Mouse (Mus musculus) large intestine, adult 2 months (tissue): Measurements from ENCODE around the gene Kbtbd4. TPM values are rescaled to one million over a fixed set of nuclear protein-coding genes. Genes with fewer than 3 reads are reported as not detected.
"Not testable (repeated sequence)": the region's sequence is repeated elsewhere in the genome, so short reads cannot be mapped to it uniquely, and the experiment has no call there.

Experiments
- DNase-seq: peaks from one replicate; pipeline ENCODE4 v3.0.0-alpha.2; 2012; ENCODE audit warnings: low read depth, low spot score
- WGBS: fragments of 180-500 bp; shearing (Covaris S2); methylation state at CpG from one replicate; pipeline ENCODE4 v1.1.7; 2018; 5-methylcytosine and 5-hydroxymethylcytosine counted together
- polyA plus RNA-seq: library from polyadenylated mRNA; depleted of rRNA; stranded (reverse); fragments of >200 nt; gene quantifications from 2 replicates; pipeline ENCODE4 v1.2.3, GENCODE M21; 2012; rRNA removed

Kbtbd4 gene
- polyA plus RNA-seq = 9.6 and 11.8 TPM in 2 replicates

DNA sequence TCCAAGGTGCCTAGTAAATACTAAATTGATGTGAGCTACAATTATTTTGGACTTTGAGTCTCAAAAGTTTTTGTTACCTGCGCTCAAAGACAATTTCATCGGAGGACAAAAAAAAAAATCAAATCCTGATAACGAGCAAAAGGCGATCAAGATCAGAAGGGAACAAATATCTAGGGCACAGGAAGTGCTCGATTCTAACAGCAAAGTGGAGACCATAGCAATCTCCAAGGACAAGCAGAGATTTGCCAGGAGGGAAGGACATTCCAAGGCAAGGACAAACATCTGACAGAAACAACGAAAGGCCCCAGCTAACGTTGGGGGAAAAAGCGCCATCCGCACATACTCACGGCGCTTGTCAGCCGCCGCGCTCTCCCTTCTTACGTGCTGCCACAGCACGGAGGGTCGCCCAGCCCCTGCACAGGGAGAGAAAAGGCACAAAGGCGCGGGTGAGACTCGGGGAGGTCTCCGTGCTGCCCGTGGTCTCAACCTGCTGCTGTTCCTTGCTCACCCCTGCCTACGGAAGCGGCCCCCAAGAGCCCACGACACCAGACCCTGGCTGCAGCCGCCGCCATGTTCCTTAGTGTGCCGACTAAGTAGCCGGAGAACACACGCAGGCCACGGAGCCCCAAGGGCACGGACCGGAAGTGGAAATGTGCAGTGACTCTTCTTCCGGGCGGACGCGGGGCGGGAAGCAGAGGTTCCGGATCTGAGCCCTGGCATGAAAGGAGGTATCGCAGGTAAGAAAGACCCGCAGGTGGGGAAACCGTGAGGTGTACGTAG lies at the start of gene Kbtbd4, which contains the start of gene Ndufs3:
Gene Kbtbd4 (plus strand): TSS at position 665 of the 780 bp plus-strand sequence.
Gene Ndufs3 (minus strand): TSS at position 752 of the 780 bp plus-strand sequence.
- no peak for DNase-seq
- under 1% methylated on average over 43 of the region's 43 CpGs for WGBS

DNA sequence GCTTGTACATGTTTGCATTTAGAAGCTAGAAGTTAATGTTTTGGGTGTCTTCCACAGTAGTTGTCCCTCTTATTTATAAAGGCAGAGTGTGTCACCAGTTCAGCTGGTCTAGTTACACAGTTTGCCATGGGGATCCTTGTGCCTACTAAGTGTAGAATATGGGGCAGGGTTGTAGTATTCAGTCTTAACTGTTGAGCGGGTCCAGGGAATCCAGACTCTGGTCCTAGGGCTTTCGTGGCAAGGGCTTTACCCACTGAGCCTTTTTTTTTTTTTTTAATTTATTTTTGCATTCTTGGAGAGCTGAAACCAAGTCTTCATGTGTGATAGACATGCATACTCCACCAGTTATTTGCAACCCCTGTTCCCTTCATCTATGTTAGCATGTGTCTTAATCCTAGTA lies 43.1 kb upstream of the Kbtbd4 start:
- 97% methylated on average over 2 of the region's 2 CpGs for WGBS
- no peak for DNase-seq

DNA sequence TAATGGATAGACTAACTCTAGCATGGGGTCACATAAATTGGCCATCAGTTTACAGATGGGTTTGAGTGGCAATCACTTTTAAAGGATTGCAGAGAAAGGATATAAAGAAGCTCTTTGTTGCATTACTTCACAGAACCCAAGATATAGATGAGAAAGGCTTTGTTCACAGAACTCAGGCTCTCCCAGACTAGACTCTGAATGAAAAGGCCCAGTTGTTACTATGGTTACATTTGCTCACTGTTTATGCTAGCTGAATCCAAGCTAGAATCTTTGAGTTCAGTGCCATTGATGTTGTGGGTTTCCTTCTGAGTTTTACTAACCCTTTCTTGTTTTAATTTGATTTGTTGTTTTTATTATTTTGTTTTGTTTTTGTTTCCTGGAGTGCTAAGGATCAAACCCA lies 40.4 kb upstream of the Kbtbd4 start:
- no peak for DNase-seq

DNA sequence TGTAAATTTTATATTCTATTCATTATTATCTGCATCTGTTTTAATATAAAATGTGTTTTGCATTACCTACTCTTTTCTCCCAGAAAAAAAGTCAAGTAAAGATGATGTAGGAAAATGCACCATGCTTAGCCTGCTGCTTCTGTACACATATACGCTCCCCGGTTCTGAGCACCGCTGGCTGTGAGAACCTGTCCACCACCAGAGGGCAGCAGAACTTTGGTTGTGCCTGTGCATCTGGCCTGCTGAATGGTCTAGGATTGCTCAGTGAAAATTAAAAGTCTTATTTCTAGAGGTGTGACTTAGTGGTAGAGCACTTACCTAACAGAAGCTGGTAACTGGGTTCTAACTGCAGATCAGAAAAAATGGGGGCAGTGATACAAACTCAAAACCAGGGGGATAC lies 38.0 kb upstream of the Kbtbd4 start:
- no peak for DNase-seq
- 10% methylated on average over 3 of the region's 3 CpGs for WGBS

DNA sequence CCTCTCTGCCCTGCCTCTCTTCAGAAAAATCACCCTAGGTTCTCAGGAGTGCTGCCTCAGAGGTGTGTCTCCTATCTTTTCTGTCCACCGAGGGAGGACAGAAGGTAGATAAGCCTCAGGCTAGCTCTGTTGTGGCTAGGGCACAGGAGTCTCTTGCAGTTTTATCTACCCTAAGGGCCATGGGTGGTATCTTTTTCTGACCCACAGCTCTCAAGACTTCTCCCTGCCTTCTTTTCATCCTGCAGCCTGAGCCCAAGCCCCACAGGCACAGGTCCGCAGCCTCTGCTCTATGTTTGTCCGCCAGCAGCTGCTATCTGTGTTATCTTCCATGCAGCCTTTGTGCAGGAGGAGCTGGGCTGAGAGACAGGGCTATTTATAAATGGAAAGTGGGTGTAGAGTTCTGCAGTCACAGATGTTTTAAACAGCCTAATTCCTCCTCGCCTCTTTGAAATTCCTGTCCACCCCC lies 34.4 kb upstream of the Kbtbd4 start:
- WGBS = 38% methylated on average over 4 of the region's 4 CpGs
- DNase-seq = no peak

DNA sequence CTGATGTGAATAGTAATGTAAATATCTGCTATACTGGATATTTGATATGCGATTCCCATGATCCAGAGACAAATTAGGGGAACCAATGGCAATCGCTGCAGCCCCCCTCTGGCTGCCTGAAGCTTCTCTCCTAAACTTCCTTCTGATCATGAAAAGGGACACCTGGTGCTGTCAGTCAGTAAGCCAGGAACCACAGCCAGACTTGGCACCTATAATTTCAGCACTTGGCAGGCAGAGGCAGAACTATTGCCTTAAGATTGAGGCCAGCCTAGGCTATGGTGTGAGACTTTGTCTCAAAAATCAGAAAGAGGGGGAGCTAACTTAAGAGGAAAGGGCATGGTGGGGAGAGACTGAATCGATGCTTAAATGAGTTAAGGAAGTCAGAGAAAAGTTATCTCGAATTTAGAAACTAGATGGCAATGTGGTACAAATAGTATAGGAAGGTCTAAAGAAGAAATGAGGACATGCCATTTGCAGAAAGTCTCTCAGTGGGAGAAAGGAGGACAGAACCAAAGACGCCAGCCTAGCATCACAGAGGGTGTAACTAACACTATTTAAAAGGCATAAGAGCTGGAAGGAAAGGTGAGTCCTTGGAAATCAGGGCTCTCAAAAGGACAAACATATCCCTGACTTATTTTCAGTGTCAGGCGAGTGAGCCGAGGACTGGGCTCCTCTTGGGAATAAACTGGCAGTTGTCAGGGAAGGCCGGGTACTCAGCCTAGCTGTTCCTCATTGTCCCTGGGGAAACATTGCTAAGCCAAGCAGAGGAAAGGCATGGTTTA lies 33.2 kb upstream of the Kbtbd4 start:
- 69% methylated on average over 8 of the region's 8 CpGs for WGBS
- no peak for DNase-seq

DNA sequence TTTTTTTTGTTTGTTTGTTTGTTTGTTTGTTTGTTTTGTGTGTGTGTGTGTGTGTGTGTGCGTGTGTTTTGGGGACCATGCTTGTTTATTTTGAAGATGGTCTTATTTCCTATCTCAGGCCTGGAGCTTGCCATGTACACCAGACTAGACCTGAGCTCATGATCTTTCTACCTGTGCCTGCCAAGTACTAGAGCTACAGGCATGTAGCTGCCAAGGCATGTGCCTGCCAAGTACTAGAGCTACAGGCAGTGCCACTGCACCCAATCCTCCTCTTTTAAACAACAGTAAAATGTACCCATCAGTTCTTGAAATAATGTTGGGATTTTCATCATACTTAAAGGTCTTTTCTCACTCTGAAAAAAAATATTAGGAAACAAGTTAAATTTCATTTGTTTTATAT lies 30.5 kb upstream of the Kbtbd4 start:
- 79% methylated on average over 1 of the region's 1 CpGs for WGBS
- no peak for DNase-seq

DNA sequence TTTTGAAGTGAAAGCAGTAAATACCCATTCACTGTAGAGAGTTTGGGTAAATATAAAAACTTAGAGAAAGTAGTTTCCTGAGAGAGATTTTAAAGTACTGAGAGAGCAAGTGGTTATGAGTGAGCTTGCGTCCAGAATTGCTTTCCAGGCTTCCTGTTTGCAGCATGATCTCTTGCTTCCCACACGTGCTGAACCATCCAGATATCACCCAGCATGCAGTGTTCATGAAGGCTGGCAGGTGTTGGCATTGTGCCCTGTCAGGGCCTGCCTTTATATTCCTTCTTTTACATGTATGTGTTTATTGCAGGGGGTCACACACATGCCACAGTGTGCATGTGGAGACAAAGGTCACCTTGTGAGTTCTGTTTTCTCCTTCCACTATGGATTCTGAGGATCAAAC lies 29.3 kb upstream of the Kbtbd4 start:
- 38% methylated on average over 2 of the region's 2 CpGs for WGBS
- DNase-seq = no peak

DNA sequence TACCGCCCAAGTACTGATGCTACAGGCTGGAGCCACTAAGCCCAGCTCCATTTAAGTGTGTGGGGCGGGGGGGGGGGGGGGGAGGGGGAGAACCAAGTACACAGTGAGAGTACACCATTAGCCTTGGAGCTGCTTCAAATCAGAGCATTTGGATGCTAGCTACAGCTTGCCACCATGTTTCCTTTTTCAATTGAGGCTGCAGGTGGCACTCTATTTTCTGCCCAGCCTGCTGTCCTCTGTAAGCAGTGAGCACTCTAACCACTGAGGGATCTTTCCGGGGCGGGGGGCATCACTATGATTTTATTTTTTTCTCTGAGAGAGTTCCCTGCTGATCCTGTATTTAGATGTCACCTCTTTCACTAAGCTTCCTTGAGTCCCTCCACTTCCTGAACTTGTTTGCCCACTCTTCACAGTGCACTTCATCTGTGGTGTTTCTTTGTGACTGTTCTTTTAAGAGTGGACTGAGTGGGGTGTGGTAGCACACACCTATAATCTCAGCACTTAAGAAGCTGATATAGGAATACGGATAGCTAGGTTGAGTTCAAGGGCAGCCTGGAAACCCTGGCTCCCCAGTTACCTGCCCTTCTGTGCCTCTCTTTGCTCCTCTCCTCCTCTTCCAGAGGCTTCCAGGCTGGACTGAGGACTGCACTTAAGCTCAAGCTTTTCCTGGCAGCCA lies 26.8 kb upstream of the Kbtbd4 start:
- WGBS = 51% methylated on average over 5 of the region's 5 CpGs
- no peak for DNase-seq

DNA sequence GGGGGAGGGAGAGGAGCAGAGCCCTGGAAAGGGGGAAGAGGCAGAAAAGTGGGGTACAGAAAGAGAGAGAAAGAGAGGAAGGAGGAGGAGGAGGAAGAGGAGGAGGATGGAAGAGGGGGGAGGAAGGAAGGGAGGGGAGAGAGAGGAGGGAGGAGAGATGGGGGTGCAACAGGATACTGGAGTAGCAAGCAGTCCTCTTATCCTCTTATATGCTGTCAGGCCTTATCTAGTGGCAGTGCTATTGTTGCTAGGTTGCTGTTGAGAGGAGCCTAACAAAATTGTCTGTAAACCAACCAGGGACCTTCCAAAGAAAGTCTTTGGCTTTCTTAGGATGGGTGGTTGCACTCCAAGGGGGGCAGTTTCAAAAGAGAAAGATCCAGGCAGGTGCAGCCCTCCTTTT lies 25.1 kb upstream of the Kbtbd4 start:
- DNase-seq = no peak

DNA sequence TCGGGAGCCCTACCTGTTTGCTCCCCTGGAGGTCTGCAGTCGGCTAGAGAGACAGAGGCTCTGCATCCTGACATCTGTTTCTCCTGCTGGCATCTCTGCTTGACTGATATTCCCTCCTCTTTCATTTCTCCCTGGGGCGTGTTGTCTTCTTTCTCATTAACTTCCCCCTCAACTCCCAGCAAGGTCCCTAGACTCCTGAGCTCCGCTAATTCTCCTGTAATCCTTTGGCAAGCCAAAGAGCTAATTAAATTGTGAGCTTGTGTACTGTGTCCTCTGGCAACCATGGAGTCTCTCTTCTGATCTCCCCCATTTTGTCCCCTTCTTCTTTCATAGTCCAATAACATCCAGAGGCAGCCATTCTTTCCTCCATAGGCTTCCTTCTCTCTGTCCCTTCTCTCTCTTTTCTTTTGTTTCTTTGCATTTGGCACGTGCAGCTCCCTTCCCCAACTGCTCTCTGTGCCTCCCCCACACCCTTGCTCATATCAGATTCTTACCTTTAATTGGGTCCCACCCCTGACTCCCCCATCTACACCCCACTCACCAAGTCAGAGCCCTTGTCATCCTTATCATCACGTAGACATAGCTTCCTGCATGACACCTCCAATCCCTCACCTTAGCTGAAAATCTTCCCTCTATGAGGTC lies 24.3 kb upstream of the Kbtbd4 start:
- WGBS = 45% methylated on average over 6 of the region's 6 CpGs
- no peak for DNase-seq

DNA sequence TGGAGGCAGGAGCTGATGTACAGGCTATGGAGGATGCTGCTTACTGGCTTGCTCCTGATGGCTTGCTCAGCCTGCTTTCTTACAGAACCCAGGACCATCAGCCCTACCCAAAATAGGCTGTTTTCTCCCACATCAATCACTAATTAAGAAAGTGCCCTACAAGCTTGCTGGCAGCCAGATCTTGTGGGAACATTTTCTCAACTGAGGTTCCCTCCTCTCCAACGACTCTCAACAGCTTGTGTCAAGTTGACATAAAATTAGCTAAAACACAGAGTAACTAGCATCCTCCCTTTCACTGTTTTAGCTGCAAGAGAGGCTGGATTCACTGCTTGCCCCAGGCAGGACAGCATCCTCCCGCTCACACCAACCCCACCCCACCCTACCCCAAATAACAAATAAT lies 22.7 kb upstream of the Kbtbd4 start:
- WGBS = 78% methylated on average over 2 of the region's 2 CpGs
- no peak for DNase-seq

DNA sequence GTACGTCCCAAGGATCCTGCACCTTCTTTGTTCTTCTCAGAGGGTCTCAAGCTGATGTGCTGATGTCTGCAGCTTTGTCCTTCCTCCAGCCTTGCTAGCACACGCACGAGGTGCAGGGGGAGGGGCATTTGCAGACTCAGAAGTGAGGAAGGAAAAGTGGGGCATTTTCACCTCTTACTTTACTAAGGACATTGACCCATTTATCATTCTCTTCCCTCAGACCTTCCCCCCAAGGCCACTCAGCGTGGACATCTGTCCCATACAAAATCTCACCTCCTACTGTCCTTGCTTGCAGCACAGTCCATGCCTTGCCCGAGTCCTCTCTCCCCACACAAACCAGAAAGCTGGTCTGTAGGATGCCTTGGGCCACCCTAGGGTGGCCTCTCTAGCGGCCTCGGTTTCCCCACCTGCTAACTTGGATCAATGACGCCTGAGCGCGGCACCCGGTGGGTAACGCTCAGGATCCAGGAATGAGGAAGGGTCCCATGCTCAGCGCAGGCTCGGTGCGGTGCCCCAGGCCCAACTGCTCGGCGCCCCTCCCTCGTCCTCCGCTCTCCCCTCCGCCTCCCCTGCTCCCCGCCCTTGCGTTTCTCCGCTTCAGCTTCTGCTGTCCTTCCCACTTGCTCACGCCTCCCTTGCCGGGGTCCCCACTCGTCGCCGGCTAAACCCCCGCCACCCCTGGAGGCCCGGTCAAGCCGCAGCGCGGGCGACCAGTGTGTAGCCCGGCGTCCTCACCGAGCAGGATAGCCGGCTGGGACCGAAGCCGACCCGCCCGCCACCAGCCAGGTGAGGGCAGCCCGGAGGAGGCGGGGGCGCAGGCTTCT lies 19.1 kb upstream of the Kbtbd4 start, which contains the start of gene C1qtnf4:
Gene C1qtnf4 (plus strand): TSS at position 643 of the 824 bp plus-strand sequence.
- 5% methylated on average over 45 of the region's 45 CpGs for WGBS
- no peak for DNase-seq

DNA sequence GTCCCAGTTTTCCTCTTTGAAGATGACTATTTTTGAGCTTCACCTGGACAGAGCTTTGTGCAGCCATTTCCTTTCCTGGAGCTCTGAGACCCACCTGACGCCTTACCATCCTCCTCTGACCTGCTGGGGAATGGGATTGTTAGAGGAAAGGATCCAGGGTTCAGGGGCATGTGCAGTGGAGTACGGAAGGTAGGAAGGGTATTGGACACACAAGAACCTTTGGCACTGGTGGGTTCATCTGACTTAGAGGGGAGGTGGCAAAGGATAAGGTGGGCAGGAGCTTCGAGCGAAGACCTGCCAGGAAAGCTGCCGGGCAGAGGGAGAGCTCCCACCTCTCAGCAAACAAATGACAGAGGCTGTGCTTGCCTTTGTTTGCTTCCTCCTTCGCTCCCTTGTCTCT lies 18.1 kb upstream of the Kbtbd4 start:
- no peak for DNase-seq
- WGBS = 46% methylated on average over 6 of the region's 6 CpGs

DNA sequence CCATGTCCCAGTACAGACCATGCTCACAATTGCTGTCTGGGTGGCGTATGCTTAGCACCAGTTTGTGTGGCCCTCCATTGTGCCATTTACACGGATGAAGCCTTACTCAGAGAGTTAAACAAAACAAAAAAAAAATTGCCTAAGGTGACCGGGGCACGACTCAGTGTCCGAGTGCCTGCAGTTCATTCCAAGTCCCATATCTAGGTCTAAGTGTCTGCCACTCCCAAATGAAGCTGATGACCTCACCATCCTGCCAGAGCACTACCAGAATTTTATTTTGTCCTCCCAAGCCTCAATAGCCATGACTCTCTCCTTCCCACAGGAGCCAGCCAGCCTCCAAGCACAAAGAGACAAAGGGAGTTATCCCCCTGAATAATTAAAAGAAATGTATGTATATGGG lies 16.9 kb upstream of the Kbtbd4 start:
- 57% methylated on average over 5 of the region's 5 CpGs for WGBS
- DNase-seq = no peak

DNA sequence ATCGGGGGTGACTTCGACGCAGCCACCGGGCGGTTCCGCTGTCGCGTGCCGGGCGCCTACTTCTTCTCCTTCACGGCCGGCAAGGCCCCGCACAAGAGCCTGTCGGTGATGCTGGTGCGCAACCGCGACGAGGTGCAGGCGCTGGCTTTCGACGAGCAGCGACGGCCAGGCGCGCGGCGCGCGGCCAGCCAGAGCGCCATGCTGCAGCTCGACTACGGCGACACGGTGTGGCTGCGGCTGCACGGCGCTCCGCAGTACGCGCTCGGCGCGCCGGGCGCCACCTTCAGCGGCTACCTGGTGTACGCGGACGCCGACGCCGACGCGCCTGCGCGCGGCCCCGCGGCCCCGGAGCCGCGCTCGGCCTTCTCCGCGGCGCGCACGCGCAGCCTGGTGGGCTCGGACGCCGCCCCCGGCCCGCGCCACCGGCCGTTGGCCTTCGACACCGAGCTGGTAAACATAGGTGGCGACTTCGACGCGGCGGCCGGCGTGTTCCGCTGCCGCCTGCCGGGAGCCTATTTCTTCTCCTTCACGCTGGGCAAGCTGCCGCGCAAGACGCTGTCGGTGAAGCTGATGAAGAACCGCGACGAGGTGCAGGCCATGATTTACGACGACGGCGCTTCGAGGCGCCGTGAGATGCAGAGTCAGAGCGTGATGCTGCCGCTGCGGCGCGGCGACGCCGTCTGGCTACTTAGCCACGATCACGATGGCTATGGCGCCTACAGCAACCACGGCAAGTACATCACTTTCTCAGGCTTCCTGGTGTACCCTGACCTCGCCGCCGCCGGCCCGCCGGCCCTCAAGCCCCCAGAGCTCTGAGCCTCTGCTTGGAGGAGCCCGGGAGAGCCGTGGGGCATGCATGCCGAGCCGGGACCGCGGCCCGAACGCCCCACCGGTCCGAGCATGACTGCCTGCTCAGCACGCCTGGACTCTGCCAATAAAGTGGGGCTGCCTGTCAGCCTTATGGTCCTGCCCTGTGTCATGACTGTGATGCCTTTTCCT lies 14.7 kb upstream of the Kbtbd4 start:
- no peak for DNase-seq
- WGBS = 3% methylated on average over 133 of the region's 133 CpGs

DNA sequence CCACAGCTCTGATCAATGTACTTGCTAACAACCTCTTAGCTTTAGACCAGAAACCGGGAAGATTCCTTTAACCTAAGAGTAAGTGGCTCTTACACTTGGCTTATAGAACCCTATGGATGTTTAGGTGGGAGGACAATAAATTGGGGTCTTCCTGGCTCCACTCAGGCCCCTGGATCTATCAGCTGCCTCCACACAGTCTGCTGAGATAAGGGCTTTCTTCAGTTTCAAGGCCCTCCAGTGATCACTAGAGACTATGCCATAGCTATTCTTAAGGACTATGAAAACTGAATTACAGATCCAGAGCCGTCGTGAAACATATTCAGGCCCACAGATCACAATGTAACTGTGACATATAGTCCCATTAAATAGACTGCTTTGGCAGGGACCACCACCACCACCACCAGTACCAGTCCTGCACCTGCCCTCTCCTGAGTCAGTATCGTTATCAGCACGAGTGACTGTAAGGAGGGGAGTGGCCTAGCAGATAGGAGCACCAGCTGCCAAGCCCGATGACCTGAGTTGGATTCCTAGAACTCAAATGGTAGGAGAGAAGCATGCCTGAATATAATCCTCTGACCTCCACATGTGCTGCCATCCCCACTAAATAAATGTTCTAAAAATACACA lies 10.8 kb upstream of the Kbtbd4 start:
- 67% methylated on average over 6 of the region's 6 CpGs for WGBS
- no peak for DNase-seq

DNA sequence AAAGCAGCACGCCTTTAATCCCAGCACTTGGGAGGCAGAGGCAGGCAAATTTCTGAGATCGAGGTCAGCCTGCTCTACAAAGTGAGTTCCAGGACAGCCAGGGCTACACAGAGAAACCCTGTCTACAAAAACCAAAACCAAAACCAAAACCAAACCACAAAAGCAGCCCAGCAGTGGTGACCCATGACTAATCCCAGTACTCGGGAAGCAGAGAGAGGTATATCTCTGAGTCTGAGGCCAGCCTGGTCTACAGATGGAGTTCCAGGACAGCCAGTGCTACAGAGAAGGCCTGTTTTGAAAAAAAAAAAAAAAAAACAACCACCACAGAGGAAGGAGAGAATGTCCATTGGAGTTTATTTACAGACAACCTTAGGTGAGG lies 10.3 kb upstream of the Kbtbd4 start:
- DNase-seq = not testable (repeated sequence)
- 76% methylated on average over 3 of the region's 3 CpGs for WGBS
